In genomic region chr9:82854040-82854439, GRCm38 (mm10) we compare ENCODE assay signal across 9 mouse cellular contexts. TPM values are rescaled to one million over a fixed set of nuclear protein-coding genes. Genes with fewer than 3 reads are reported as not detected.
DNase-seq lines count a peak whose midpoint lies in the region; ATAC-seq lines count a peak whose summit lies in the region.
"Had no signal": no experiment of that assay in that cellular context is flagged by ENCODE, and none has a peak within 500 bp of the region (broad histone marks: within the 10 kb centered on the region; RNA-seq: fewer than 3 reads in every experiment).

No protein-coding gene starts in this region.

- H3K4me2 ChIP-seq in neural tube, embryonic 12.5 days (replicated peaks): no peak overlapping the region
- no peak overlapping the region for H3K4me2 ChIP-seq in neural tube, embryonic 15.5 days
- no peak overlapping the region for H3K4me2 ChIP-seq in hindbrain, embryonic 14.5 days (replicated peaks)

- H3K27me3 ChIP-seq in neural tube, embryonic 12.5 days (replicated peaks): no peaks in the 10 kb centered on the region
- H3K27me3 ChIP-seq in neural tube, embryonic 15.5 days (replicated peaks): no peaks in the 10 kb centered on the region
- no peaks in the 10 kb centered on the region for H3K27me3 ChIP-seq in hindbrain, embryonic 14.5 days (ENCODE audit: control insufficient read depth, insufficient read depth, low read length)

- H3K36me3 ChIP-seq in neural tube, embryonic 12.5 days: no peaks in the 10 kb centered on the region
- no peaks in the 10 kb centered on the region for H3K36me3 ChIP-seq in neural tube, embryonic 15.5 days
- no peaks in the 10 kb centered on the region for H3K36me3 ChIP-seq in hindbrain, embryonic 14.5 days (replicated peaks; ENCODE audit: control insufficient read depth, insufficient read depth)

- no peaks in the 10 kb centered on the region for H3K9me3 ChIP-seq in neural tube, embryonic 12.5 days
- no peaks in the 10 kb centered on the region for H3K9me3 ChIP-seq in neural tube, embryonic 15.5 days (replicated peaks)
- H3K9me3 ChIP-seq in hindbrain, embryonic 14.5 days (ENCODE audit: control insufficient read depth, low read length): no peaks in the 10 kb centered on the region

- whole genome bisulfite sequencing in neural tube, embryonic 12.5 days: 57% methylated on average over 2 of the region's 2 CpGs
- 66% methylated on average over 2 of the region's 2 CpGs for WGBS in neural tube, embryonic 15.5 days
- WGBS in hindbrain, embryonic 14.5 days: 63% methylated on average over 2 of the region's 2 CpGs

- H3K9ac ChIP-seq in neural tube, embryonic 12.5 days: no peak overlapping the region
- H3K9ac ChIP-seq in neural tube, embryonic 15.5 days (replicated peaks): no peak overlapping the region
- no peak overlapping the region for H3K9ac ChIP-seq in hindbrain, embryonic 14.5 days

- DNase-seq in frontal cortex, postnatal 10 days (ENCODE audit: low spot score in 2 of 2): no peak
- DNase-seq in hindbrain, embryonic 14.5 days (ENCODE audit: low spot score): no peak
- no peak for DNase-seq in right cerebral cortex, adult 18-20 months
- DNase-seq in cerebellum, adult 9-11 months: no peak
- no peak for DNase-seq in layer of hippocampus, postnatal 14 days (ENCODE audit: low spot score in 2 of 2)
- DNase-seq: layer of hippocampus, adult 9-11 months had no signal

- H3K4me1 ChIP-seq in neural tube, embryonic 12.5 days: no peaks in the 10 kb centered on the region; the same call in 1 of the 2 replicates
- H3K4me1 ChIP-seq in neural tube, embryonic 15.5 days: peaks cover 8% of the 10 kb centered on the region; the same call in 1 of the 2 replicates
- H3K4me1 ChIP-seq in hindbrain, embryonic 14.5 days (replicated peaks; ENCODE audit: control insufficient read depth, insufficient read depth, low read length): no peaks in the 10 kb centered on the region

- peak; percentile 45; the same call in 1 of the 2 replicates for ATAC-seq in frontal cortex, adult (ENCODE audit: low TSS enrichment)
- peak; percentile 54; the same call in 1 of the 2 replicates for ATAC-seq in neural tube, embryonic 12.5 days (ENCODE audit: low FRiP score, low read depth)
- no peak for ATAC-seq in neural tube, embryonic 15.5 days (ENCODE audit: low FRiP score)
- peak; percentile 65; the same call in 1 of the 2 replicates for ATAC-seq in hindbrain, embryonic 14.5 days (ENCODE audit: low FRiP score)

- H3K4me3 ChIP-seq in neural tube, embryonic 12.5 days: no peak overlapping the region
- H3K4me3 ChIP-seq in neural tube, embryonic 15.5 days (replicated peaks): no peak overlapping the region
- no peak overlapping the region for H3K4me3 ChIP-seq in hindbrain, embryonic 14.5 days (replicated peaks; ENCODE audit: low read length)

- H3K27ac ChIP-seq in neural tube, embryonic 12.5 days: no peak overlapping the region
- H3K27ac ChIP-seq in neural tube, embryonic 15.5 days (replicated peaks): no peak overlapping the region
- no peak overlapping the region for H3K27ac ChIP-seq in hindbrain, embryonic 14.5 days

RNA-seq across cellular contexts. Expression of gene Irak1bp1, which starts 24.7 kb away (rescaled TPM):
- 27.1 and 27.7 TPM in 2 replicates for polyA plus RNA-seq in neural tube, embryonic 12.5 days (2016; fragmentation: Nextera tagmentation; extraction: Ambion mirVana)
- polyA plus RNA-seq in neural tube, embryonic 15.5 days (2015; fragmentation: Nextera tagmentation; extraction: Ambion mirVana): 31.2 and 34.6 TPM in 2 replicates
- polyA plus RNA-seq in hindbrain, embryonic 14.5 days (2014; fragmentation: Nextera tagmentation; extraction: Ambion mirVana): 38.3 and 41.7 TPM in 2 replicates
- total RNA-seq in layer of hippocampus, postnatal 14 days (2021): 10 to 100 TPM; 20.8 to 22.2 TPM
